Mouse (Mus musculus): ENCODE measurements at regions not wholly inside any gene's neighbourhood (a gene's known extent, or its start where the extent isn't known, plus 50 kb on each side); places are given as distances from the start of the nearest gene placed in this dataset.

DNA sequence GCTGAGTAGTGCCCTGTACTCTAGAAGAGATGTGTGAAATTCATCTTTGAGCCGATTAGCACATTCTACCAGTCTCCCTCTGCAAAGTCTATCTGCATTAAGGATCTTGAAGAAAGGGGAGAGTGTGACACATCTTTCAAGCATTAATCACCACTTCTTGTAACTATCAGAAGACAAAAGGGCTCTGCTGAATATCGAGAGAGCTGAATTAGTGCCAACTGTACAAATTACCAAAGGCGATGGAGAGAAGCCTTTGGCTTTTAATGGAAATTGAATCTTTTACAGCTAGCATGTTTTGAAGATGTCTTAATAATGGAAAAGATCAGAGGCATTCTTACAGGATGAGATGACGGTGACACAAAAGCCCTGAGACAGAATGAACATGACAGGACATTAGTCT is 97.2 kb upstream of the Pam start:
- DNase-seq (ENCODE audit: low spot score): no peak

DNA sequence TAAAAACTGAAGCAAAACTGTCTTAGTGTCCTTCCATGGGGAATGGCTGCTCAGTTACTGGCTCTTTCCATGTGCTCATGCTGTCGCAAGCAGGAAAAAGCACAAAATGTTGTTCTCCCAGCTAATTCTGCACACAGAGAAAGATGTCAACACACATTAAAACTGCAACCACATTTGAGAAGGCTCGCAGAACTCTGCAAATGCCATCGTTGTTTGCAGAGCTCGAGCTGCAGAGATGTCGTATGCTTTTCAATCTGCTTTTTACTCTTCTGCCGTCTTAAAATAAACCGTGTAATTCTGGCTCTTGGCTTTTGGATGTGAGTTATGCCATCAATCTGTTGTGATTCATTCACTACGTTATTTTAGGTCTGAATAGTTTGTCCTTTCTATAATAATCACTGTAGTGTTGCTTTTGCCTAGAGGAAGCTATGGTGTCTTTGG is 96.6 kb upstream of the Pam start:
- no peak for DNase-seq (ENCODE audit: low spot score)

DNA sequence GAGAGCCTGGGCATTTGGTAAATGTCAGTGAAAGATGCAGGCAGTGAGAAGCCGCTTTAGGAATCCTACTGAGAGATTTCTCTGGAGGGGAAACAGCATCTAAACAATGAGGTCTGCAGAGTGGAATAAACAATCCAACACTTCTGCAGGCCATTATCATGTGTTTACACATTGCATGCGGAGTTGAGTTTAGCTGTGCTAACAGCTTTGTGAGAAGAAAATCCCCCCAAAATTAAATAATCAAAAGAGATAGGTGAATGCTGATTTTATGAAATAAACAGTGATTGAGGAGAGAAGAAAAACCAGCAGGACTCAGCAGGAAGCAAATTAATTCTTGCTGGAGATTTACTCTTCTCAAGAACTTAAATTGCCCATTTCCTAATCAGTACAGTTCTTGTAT is 95.9 kb upstream of the Pam start:
- no peak for DNase-seq (ENCODE audit: low spot score)

DNA sequence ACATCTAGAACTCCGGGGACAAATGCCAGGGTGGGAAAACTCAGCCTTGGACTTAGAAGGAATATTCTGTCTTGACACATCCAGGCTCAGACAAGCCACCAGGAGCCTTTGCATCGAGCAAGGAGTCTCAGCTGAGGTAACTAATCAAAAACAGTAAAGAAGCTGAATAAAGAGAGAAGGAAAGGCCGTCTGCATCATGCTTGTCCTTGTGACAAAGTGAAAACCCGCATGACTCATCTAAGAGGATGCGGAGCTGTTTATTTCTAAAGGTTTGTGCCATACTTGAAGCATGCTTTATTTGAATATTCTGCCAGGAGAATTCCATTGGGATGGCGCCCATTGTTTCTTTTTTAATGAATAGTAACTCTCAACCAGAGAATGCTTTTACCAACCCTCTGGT is 95.3 kb upstream of the Pam start:
- no peak for DNase-seq (ENCODE audit: low spot score)

DNA sequence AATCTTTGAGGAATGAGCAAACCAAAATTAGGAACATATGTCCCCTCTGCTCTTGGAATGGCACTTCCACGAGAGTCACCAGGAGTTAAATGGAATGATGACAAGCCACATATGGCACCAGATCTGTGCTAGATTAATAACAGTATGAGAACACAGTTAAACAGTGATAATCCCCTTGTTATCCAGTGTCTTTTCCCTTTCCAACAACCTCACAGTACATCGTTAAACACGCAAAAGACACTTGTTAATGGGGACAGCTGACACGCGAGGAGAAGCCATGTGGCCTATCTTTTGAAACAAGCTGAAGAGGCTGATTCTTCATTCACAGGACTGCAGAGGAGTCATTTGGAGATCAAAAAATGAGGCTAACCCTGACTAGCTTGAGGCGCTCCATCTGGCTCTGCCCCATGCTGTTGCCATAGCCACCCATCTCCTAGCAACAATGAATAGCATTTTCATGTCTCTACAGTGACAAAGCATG is 94.6 kb upstream of the Pam start:
- DNase-seq (ENCODE audit: low spot score): no peak

DNA sequence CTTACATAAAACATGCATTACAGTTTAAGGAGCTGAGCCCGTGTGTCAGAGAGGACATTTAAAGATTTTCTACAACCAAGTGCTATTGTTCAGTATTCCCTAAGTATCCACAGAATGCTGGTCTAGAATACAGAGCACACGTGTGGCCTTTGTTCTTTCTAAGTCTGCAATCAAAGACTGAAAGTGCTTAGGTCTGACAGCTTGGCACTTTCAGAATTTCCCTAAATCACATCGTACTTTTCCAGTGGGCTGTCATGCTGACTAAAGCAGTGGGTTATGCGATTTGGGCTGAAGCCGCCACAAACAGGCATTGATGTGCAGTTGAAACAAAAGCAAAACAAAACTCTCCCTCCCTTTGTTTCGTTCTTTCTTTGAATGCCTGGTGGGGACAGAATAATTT is 84.9 kb upstream of the Pam start:
- no peak for DNase-seq (ENCODE audit: low spot score)

DNA sequence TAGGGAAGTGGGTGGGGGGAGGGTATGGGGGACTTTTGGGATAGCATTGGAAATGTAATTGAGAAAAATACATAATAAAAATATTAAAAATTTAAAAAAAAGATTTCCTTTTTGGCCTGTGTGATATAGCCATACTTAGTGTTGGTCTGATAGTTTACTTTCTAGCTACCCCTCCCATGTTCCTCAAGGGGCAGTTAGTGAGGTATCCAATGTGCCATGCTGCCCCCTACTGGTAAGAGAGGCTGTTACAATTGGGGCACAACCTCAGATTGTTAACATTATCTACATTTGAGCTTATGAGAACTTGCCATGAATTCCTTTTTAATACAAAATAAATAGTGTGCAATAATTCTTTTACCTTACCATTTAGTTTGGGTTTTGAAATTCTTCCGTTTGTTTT is 83.6 kb upstream of the Pam start:
- DNase-seq (ENCODE audit: low spot score): peak; percentile 60

GRCm38 (mm10) chr1:98174811-98175132 is 79.3 kb upstream of the Pam start:
- DNase-seq (ENCODE audit: low spot score): no peak

DNA sequence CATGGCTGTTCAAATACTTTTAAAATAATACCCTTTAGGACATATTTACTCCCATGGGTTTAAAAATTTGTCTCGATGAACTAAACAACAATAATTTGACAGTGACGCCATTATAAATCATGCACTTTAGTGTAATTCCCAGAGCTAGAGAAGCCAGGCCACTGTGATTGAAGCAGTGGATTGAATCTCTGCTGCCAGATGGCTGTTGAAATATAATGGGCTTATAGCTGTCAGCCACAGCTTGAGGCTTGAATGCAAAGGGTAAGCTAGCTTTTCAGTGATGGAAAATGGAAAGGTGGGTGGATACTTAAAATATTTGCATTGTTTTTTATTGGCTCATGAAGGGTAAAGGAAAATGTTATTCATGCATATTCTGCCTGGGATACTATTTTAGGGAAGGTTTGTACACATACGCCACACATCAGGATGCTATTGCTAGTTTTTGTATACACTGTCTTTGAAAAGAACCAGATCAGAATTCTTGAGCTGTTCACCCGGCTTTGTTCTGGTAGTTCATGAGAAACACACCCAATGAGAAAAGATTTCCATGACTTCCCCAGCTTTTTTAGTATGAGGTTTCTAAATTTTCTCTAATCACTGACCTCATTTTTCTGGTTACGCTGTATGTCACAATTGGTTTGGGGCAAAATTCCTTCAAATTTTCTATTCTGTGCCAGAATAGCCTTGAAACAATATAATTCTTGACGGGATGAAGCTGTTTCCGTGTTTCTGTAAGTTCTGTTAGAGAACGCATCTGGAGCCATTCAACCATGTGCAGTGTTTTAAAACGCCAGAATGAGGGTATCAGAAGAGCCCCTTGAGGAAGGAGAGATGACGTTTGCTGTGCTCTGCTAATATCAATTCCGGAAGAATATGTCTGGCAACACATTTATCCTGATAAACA is 78.7 kb upstream of the Pam start:
- DNase-seq (ENCODE audit: low spot score): no peak

DNA sequence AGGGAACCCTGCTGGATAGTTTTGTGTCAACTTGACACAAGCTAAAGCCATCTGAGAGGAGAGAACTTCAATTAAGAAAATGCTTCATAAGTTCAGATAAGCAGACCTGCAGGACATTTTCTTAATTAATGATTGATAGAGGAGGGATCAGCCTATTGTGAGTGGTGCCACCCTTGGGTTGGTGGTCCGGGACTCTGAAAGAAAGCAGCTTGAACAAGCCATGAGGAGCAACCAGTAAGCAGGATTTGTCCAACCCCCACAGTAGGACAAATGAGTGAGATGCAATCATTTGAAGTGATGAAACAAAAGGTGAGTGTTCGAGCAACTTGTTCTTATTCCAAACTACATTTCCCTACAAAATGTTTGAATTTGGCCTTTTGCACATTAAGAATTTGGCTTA is 78.0 kb upstream of the Pam start:
- DNase-seq (ENCODE audit: low spot score): no peak

GRCm38 (mm10) chr1:98171291-98171690 is 75.8 kb upstream of the Pam start:
- no peak for DNase-seq (ENCODE audit: low spot score)

GRCm38 (mm10) chr1:98169352-98169751 is 73.9 kb upstream of the Pam start:
- no peak for DNase-seq (ENCODE audit: low spot score)

GRCm38 (mm10) chr1:98167800-98168199 is 72.4 kb upstream of the Pam start:
- no peak for DNase-seq (ENCODE audit: low spot score)

GRCm38 (mm10) chr1:98162639-98162927 is 67.1 kb upstream of the Pam start:
- DNase-seq (ENCODE audit: low spot score): no peak

- no peak for DNase-seq (ENCODE audit: low spot score)
Measured at GRCm38 (mm10) chr1:98161882-98162638, 66.6 kb upstream of the Pam start.

DNA sequence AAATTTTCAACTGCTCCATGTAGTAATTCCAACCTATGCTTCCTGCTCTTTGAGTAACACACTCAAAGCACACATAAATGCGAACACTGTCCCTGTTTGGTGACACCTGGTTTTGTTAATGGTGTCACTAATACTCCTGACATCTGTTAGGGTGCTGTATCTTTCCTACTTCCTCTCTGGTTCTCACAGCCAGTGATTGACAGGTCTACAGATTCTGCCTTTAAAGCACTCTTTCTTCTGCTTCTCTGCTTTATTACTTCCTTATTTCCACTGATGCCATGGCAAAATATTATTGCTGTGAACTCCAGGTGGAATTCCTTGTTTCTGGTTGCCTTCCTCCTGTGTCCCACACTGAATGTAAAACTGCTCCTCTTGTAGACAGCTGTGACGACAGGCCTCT is 63.5 kb upstream of the Pam start:
- DNase-seq (ENCODE audit: low spot score): no peak

DNA sequence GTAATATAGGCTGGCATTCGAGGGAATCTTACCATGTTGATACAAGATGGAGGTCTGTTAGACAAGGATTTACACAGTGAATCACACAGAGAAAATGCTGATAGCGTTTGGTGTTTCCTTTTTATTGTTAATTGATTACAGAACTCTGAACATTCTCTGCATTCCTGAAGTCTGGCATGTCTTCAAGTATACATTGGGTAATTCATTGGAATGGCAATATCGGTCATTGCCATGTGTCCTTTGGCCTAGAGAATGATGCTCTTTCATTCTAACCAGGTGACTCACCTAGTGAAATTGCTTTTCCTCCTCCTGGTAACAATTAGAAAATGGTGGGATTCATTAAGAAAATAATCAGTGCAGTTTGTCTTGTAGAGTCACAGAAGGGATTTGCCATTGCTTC is 51.9 kb upstream of the Pam start:
- DNase-seq (ENCODE audit: low spot score): no peak

Measured in heart, adult 8-10 months (tissue).